Mouse (Mus musculus): ENCODE data around the gene Gm3676. TPM values are rescaled to one million over a fixed set of nuclear protein-coding genes. Genes with fewer than 3 reads are reported as not detected.
"Not testable (repeated sequence)": the region's sequence is repeated elsewhere in the genome, so short reads cannot be mapped to it uniquely, and the experiment has no call there.

The Gm3676 gene
- not detected for polyA plus RNA-seq (2017; shearing (Covaris generic))

GRCm38 (mm10) chr14:41646387-41646786 lies at the start of gene Gm3676:
Gene Gm3676 (minus strand): TSS chr14:41646487.
- not testable (repeated sequence) for ATAC-seq

GRCm38 (mm10) chr14:41648176-41648575 lies 1.9 kb upstream of the Gm3676 start:
- not testable (repeated sequence) for ATAC-seq

GRCm38 (mm10) chr14:41630144-41630543 lies 16.1 kb downstream of the Gm3676 start:
- ATAC-seq = not testable (repeated sequence)

- ATAC-seq = not testable (repeated sequence)
These were observed 21.8 kb downstream of the Gm3676 start, which contains the start of gene Gm3072 for GRCm38 (mm10) chr14:41624512-41624911. Gene Gm3072 (minus strand): TSS chr14:41624612.

- not testable (repeated sequence) for ATAC-seq
These were observed 23.8 kb downstream of the Gm3676 start for GRCm38 (mm10) chr14:41622535-41622934.

GRCm38 (mm10) chr14:41610690-41611089 lies 35.6 kb downstream of the Gm3676 start:
- ATAC-seq = not testable (repeated sequence)

- not testable (repeated sequence) for ATAC-seq
These were observed 45.4 kb downstream of the Gm3676 start for GRCm38 (mm10) chr14:41600935-41601334.

Other genes with a start within 250 kb of the Gm3676 start
- gene Gm6482, start 238.2 kb downstream of the Gm3676 start, polyA plus RNA-seq (2017; shearing (Covaris generic)) = not detected
- not detected for gene Gm7954, start 193.0 kb downstream of the Gm3676 start, polyA plus RNA-seq (2017; shearing (Covaris generic))
- not detected for gene Gm3486, start 157.0 kb downstream of the Gm3676 start, polyA plus RNA-seq (2017; shearing (Covaris generic))
- not detected for gene Gm7970, start 90.9 kb downstream of the Gm3676 start, polyA plus RNA-seq (2017; shearing (Covaris generic))
- not detected for gene 1700049E17Rik2, start 73.3 kb downstream of the Gm3676 start, polyA plus RNA-seq (2017; shearing (Covaris generic))
- not detected for gene Gm3072, start 21.9 kb downstream of the Gm3676 start, polyA plus RNA-seq (2017; shearing (Covaris generic))
- gene Gm8068, start 55.4 kb upstream of the Gm3676 start, polyA plus RNA-seq (2017; shearing (Covaris generic)) = not detected
- gene Gm7929, start 104.1 kb upstream of the Gm3676 start, polyA plus RNA-seq (2017; shearing (Covaris generic)) = not detected
- gene Gm47189, start 126.0 kb upstream of the Gm3676 start, polyA plus RNA-seq (2017; shearing (Covaris generic)) = not detected

Data from activated CD4-positive, CD25-positive, alpha-beta regulatory T cell, adult 4 months (primary cell).